Mouse (Mus musculus): ENCODE results near the gene Twf2. TPM values are rescaled to one million over a fixed set of nuclear protein-coding genes. Genes with fewer than 3 reads are reported as not detected.

The Twf2 gene
- polyA plus RNA-seq, 1 experiment = 176 TPM

DNA sequence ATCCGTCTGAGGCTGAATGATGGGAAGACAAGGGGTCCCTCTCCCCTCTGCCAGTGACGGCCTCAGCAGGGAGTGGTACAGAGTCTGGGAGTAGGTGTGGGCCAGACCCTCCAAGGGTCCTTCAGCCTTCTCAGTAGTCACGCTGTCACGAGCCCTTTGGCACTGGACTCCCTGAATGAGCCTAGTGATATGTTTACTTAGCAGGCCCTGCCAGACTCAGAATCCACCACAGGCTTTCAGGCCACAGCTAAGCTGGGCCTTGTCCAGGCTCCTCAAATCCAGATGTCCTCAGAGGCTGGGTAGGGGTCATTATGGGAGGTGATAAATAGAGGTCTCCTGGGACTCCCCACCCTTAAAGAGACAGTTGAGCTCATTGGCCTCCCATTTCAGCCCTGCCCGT is 5.3 kb downstream of the Twf2 start:
- WGBS = over 99% methylated on average over 5 of the region's 5 CpGs
- peaks cover 51% of the 10 kb centered on the region for H3K4me1 ChIP-seq (replicated peaks; ENCODE audit: control insufficient read depth, insufficient read depth, low read length)
- H3K36me3 ChIP-seq (ENCODE audit: control insufficient read depth, insufficient read depth, low read length) = peaks cover 10% of the 10 kb centered on the region
- no peak overlapping the region for H3K4me3 ChIP-seq (ENCODE audit: control insufficient read depth, insufficient read depth, low read length)
- DNase-seq = no peak
- no peak overlapping the region for H3K27ac ChIP-seq (ENCODE audit: control insufficient read depth, insufficient read depth, low read length)
- TF ChIP-seq POLR2A (IDR thresholded peaks at IDR 0.05; ENCODE audit: control insufficient read depth, extremely low read depth, insufficient read depth, low read length, poor library complexity) (no peak), CTCF (IDR thresholded peaks at IDR 0.05; ENCODE audit: borderline replicate concordance, control insufficient read depth, extremely low read depth, insufficient read depth, low read length, poor library complexity) (no peak)
- H3K27me3 ChIP-seq (ENCODE audit: control insufficient read depth, insufficient read depth, low read length) = no peaks in the 10 kb centered on the region

DNA sequence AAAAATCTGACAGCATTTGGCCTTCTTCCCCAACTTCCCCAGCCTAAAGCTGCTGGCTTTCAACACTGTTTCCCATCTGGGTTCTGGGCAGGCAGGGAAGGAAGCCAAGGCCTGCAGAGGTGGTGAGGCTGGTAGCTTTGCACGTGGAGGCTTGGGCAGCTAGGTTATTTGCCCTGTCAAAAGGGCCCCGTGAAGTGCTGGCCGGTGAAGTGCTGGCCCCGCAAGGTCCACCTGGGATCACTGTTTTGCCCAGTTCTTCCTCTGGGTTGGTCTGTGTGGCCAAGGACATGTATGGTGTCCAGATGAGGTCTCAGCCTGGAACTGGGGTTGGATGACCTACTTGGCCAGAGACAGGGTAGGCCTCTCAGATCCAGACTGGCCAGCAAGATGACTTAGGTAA is 7.0 kb downstream of the Twf2 start:
- Histone ChIP-seq H3K4me3 (ENCODE audit: control insufficient read depth, insufficient read depth, low read length) (no peak overlapping the region), H3K4me1 (replicated peaks; ENCODE audit: control insufficient read depth, insufficient read depth, low read length) (peaks cover 39% of the 10 kb centered on the region), H3K27me3 (ENCODE audit: control insufficient read depth, insufficient read depth, low read length) (no peaks in the 10 kb centered on the region), H3K27ac (ENCODE audit: control insufficient read depth, insufficient read depth, low read length) (peak overlapping the region; percentile 11; the same call in 1 of the 2 replicates), H3K36me3 (ENCODE audit: control insufficient read depth, insufficient read depth, low read length) (peaks cover 27% of the 10 kb centered on the region)
- DNase-seq = no peak
- no peak for TF ChIP-seq CTCF (IDR thresholded peaks at IDR 0.05; ENCODE audit: borderline replicate concordance, control insufficient read depth, extremely low read depth, insufficient read depth, low read length, poor library complexity)
- TF ChIP-seq POLR2A (IDR thresholded peaks at IDR 0.05; ENCODE audit: control insufficient read depth, extremely low read depth, insufficient read depth, low read length, poor library complexity) = no peak
- 92% methylated on average over 4 of the region's 4 CpGs for WGBS

DNA sequence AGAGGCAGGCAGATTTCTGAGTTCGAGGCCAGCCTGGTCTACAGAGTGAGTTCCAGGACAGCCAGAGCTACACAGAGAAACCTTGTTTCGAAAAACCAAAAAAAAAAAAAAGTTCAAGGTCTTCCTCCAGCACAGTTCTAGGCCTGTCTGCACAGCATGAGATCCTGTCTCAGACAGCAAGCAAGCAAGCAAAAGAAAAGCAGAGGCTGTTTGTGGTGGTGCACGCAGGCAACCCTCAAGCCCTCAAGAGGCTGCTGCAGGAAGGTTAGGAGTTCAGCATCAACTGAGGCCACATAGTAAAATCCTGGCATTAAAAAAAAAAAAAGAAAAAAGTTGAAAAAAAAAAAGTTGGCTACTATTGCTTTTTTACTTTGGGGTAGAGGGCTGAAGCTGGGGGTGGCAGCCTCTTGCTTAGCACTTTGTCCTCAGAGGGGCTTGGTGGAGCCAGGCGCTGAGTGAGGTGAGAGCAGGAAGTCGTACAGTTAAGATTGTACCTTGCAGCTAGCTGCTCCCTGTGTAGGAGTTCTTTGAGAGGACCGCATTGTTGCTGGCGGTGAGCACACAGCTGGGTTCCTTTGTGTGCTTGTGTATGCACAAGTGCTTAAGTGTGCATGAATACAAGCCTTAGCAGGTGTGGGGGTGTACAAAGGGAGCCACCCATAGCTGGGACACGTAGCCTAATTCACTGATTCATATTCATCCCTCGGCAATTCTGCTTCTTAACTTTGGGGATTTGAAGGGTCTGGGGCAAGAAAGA is 8.1 kb downstream of the Twf2 start:
- H3K4me3 ChIP-seq (ENCODE audit: control insufficient read depth, insufficient read depth, low read length) = no peak overlapping the region
- peak overlapping the region; percentile 70 for H3K27ac ChIP-seq (ENCODE audit: control insufficient read depth, insufficient read depth, low read length)
- H3K27me3 ChIP-seq (ENCODE audit: control insufficient read depth, insufficient read depth, low read length) = no peaks in the 10 kb centered on the region
- 26% methylated on average over 9 of the region's 9 CpGs for WGBS
- peak; percentile 59 for DNase-seq
- no peak for TF ChIP-seq CTCF (IDR thresholded peaks at IDR 0.05; ENCODE audit: borderline replicate concordance, control insufficient read depth, extremely low read depth, insufficient read depth, low read length, poor library complexity)
- no peak for TF ChIP-seq POLR2A (IDR thresholded peaks at IDR 0.05; ENCODE audit: control insufficient read depth, extremely low read depth, insufficient read depth, low read length, poor library complexity)
- peaks cover 37% of the 10 kb centered on the region for H3K4me1 ChIP-seq (replicated peaks; ENCODE audit: control insufficient read depth, insufficient read depth, low read length)
- peaks cover 27% of the 10 kb centered on the region for H3K36me3 ChIP-seq (ENCODE audit: control insufficient read depth, insufficient read depth, low read length)

DNA sequence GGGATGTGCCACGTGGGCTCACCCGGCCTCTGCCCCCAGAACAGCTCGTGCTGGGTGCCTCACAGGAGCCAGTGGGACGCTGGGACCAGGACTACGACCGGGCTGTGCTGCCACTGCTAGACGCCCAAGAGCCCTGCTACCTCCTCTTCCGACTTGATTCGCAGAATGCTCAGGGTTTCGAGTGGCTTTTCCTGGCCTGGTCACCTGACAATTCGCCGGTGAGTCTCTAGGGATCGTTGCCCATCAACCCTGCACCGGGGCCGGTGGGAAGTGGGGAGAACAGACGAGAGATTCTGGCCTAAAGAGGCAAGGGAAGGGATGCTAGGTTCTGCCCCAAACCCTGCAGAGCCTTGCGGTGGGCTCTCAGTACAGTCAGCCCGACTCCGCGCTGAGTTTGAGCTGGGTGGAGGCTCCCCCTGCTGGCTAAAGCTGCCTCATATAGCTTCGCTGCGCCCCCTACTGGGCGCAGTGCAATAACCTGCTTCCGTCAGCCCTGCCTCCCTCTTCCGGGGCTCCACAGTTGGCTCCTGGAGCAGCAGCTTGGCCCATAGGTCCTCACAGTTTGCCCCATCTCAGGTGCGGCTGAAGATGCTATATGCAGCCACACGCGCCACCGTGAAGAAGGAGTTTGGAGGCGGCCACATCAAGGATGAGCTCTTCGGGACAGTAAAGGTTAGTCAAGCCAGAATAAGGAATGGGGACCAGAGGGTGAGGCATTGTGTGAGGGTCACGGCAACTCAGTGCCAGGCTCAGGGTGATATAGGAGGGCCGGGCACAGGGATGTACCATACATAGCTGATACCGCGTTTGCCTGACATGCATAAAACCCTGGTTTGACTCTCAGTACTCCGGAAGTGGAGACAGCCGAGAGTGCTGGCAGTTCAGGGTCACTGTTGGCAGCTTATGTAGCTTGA is 9.0 kb downstream of the Twf2 start:
- Histone ChIP-seq H3K36me3 (ENCODE audit: control insufficient read depth, insufficient read depth, low read length) (peaks cover 27% of the 10 kb centered on the region), H3K27me3 (ENCODE audit: control insufficient read depth, insufficient read depth, low read length) (no peaks in the 10 kb centered on the region), H3K4me3 (ENCODE audit: control insufficient read depth, insufficient read depth, low read length) (no peak overlapping the region), H3K4me1 (replicated peaks; ENCODE audit: control insufficient read depth, insufficient read depth, low read length) (peaks cover 31% of the 10 kb centered on the region), H3K27ac (ENCODE audit: control insufficient read depth, insufficient read depth, low read length) (peak overlapping the region; percentile 70)
- 55% methylated on average over 37 of the region's 37 CpGs for WGBS
- TF ChIP-seq POLR2A (IDR thresholded peaks at IDR 0.05; ENCODE audit: control insufficient read depth, extremely low read depth, insufficient read depth, low read length, poor library complexity) (no peak), CTCF (IDR thresholded peaks at IDR 0.05; ENCODE audit: borderline replicate concordance, control insufficient read depth, extremely low read depth, insufficient read depth, low read length, poor library complexity) (peak; percentile 100)
- DNase-seq = peak; percentile 87

DNA sequence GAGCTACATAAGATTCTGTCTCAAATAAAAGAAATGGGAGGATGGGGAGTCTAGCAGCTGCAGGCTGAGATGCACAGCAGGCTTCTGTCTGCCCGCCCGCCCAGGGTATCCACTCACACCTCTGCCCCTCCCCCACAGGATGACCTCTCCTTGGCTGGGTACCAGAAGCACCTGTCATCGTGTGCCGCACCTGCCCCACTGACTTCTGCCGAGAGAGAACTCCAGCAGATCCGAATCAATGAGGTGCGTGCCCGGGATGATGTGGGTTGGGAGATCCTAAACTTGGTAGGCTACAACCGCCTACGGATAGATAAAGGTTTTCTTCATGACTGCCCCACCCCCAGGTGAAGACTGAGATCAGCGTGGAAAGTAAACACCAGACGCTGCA is 9.7 kb downstream of the Twf2 start:
- no peaks in the 10 kb centered on the region for H3K27me3 ChIP-seq (ENCODE audit: control insufficient read depth, insufficient read depth, low read length)
- peaks cover 31% of the 10 kb centered on the region for H3K4me1 ChIP-seq (replicated peaks; ENCODE audit: control insufficient read depth, insufficient read depth, low read length)
- no peak overlapping the region for H3K27ac ChIP-seq (ENCODE audit: control insufficient read depth, insufficient read depth, low read length)
- peaks cover 27% of the 10 kb centered on the region for H3K36me3 ChIP-seq (ENCODE audit: control insufficient read depth, insufficient read depth, low read length)
- TF ChIP-seq POLR2A (IDR thresholded peaks at IDR 0.05; ENCODE audit: control insufficient read depth, extremely low read depth, insufficient read depth, low read length, poor library complexity) (no peak), CTCF (IDR thresholded peaks at IDR 0.05; ENCODE audit: borderline replicate concordance, control insufficient read depth, extremely low read depth, insufficient read depth, low read length, poor library complexity) (no peak)
- 92% methylated on average over 12 of the region's 12 CpGs for WGBS
- H3K4me3 ChIP-seq (ENCODE audit: control insufficient read depth, insufficient read depth, low read length) = no peak overlapping the region
- DNase-seq = no peak

DNA sequence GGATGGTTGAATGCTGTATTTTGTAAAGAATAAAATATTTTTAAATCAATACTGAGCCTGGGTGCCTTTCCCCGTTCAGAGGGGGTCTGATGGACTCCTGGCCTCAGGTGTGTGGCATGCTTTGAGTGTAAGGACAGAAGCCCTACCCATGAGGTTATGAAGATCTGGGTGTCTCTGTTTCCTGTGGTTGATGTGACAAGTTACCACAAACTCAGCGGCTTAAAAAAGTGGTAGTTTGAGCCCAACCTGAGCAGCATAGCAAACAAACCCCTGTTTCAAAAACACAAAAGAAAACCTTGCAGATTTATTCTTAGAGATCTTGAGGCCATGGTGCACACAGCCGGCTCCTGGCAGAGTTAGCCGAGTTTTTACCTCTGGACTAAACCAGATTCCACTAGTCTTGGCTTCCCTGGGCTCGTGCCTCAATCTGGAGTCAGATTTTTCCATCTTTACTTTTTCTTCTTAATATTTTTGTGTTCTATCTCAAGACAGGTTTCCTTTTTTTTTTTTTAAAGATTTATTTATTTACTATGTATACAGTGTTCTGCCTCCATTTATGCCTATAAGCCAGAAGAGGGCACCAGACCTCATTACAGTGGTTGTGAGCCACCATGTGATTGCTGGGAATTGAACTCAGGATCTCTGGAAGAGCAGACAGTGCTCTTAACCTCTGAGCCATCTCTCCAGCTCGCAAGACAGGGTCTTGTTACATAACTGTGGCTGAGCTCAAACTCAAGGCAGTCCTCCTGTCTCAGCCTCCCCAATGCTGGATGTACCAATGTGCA is 12.6 kb downstream of the Twf2 start:
- peak overlapping the region; percentile 31; the same call in 1 of the 2 replicates for H3K27ac ChIP-seq (ENCODE audit: control insufficient read depth, insufficient read depth, low read length)
- peaks cover 27% of the 10 kb centered on the region for H3K36me3 ChIP-seq (ENCODE audit: control insufficient read depth, insufficient read depth, low read length)
- no peak for DNase-seq
- TF ChIP-seq POLR2A (IDR thresholded peaks at IDR 0.05; ENCODE audit: control insufficient read depth, extremely low read depth, insufficient read depth, low read length, poor library complexity) (no peak), CTCF (IDR thresholded peaks at IDR 0.05; ENCODE audit: borderline replicate concordance, control insufficient read depth, extremely low read depth, insufficient read depth, low read length, poor library complexity) (no peak)
- no peak overlapping the region for H3K4me3 ChIP-seq (ENCODE audit: control insufficient read depth, insufficient read depth, low read length)
- no peaks in the 10 kb centered on the region for H3K27me3 ChIP-seq (ENCODE audit: control insufficient read depth, insufficient read depth, low read length)
- 32% methylated on average over 6 of the region's 6 CpGs for WGBS
- peaks cover 21% of the 10 kb centered on the region for H3K4me1 ChIP-seq (replicated peaks; ENCODE audit: control insufficient read depth, insufficient read depth, low read length)

All from thymus, adult 2 months (tissue).